Mouse (Mus musculus) cerebellum, adult (tissue): ENCODE measurements around the gene Krt34.

ENCODE experiments used
- ATAC-seq: cut with Nextera tagmentation; 2 replicates; pipeline ENCODE4 v1.9.2; 2017; ENCODE audit warnings: mild to moderate bottlenecking, moderate library complexity, mixed read lengths; ENCODE audit not compliant: insufficient number of reproducible peaks, low FRiP score, low TSS enrichment

Gene Krt34

GRCm38 (mm10) chr11:100041454-100041853 lies at the start of gene Krt34:
Krt34 (minus strand) TSS chr11:100041554.
- no peak for ATAC-seq

GRCm38 (mm10) chr11:100088378-100089025 lies 47.1 kb upstream of the Krt34 start:
- no peak for ATAC-seq

GRCm38 (mm10) chr11:100087861-100088260 lies 46.5 kb upstream of the Krt34 start, which contains the start of gene Krt32:
Krt32 (minus strand) TSS chr11:100088226.
- no peak for ATAC-seq

- ATAC-seq, result no peak
Observed at GRCm38 (mm10) chr11:100073873-100074272, 32.5 kb upstream of the Krt34 start.

GRCm38 (mm10) chr11:100067293-100068036 lies 26.1 kb upstream of the Krt34 start:
- no peak for ATAC-seq

- ATAC-seq, result no peak
Observed at GRCm38 (mm10) chr11:100066236-100067010, 25.1 kb upstream of the Krt34 start.

- no peak for ATAC-seq
Observed at GRCm38 (mm10) chr11:100058875-100059274, 17.5 kb upstream of the Krt34 start.

- ATAC-seq, result no peak
Observed at GRCm38 (mm10) chr11:100055686-100056655, 14.6 kb upstream of the Krt34 start.

GRCm38 (mm10) chr11:100050451-100050850 lies 9.1 kb upstream of the Krt34 start, which contains the start of gene Krt31:
Krt31 (minus strand) TSS chr11:100050551.
- no peak for ATAC-seq

- no peak for ATAC-seq
Observed at GRCm38 (mm10) chr11:100047193-100047592, 5.8 kb upstream of the Krt34 start.

- ATAC-seq, result no peak
Observed at GRCm38 (mm10) chr11:100046303-100046866, 5.0 kb upstream of the Krt34 start.

- ATAC-seq, result no peak
Observed at GRCm38 (mm10) chr11:100029768-100030167, 11.6 kb downstream of the Krt34 start, which contains the start of gene Krt33b. Krt33b (minus strand) TSS chr11:100029868.

- no peak for ATAC-seq
Observed at GRCm38 (mm10) chr11:100021438-100021837, 19.9 kb downstream of the Krt34 start.

- ATAC-seq, result no peak
Observed at GRCm38 (mm10) chr11:100019466-100019865, 21.9 kb downstream of the Krt34 start.

- no peak for ATAC-seq
Observed at GRCm38 (mm10) chr11:100016112-100016511, 25.2 kb downstream of the Krt34 start, which contains the start of gene Krt33a. Krt33a (minus strand) TSS chr11:100016212.

- no peak for ATAC-seq
Observed at GRCm38 (mm10) chr11:100013691-100014171, 27.6 kb downstream of the Krt34 start.

GRCm38 (mm10) chr11:100010682-100011081 lies 30.7 kb downstream of the Krt34 start:
- ATAC-seq, result no peak

GRCm38 (mm10) chr11:100008336-100008735 lies 33.0 kb downstream of the Krt34 start:
- ATAC-seq, result no peak

- ATAC-seq, result no peak
Observed at GRCm38 (mm10) chr11:100006624-100007023, 34.7 kb downstream of the Krt34 start.
